Mouse (Mus musculus) cerebellum, postnatal 10 days (tissue): ENCODE data around the gene Nhlrc2.
"Not testable (repeated sequence)": the region's sequence is repeated elsewhere in the genome, so short reads cannot be mapped to it uniquely, and the experiment has no call there.

Source experiments
- DNase-seq, 2 experiments: peaks; one replicate each; pipeline ENCODE4 v3.0.0; 2021; ENCODE audit warnings: mixed read lengths in 2 of 2

Nhlrc2 gene

DNA sequence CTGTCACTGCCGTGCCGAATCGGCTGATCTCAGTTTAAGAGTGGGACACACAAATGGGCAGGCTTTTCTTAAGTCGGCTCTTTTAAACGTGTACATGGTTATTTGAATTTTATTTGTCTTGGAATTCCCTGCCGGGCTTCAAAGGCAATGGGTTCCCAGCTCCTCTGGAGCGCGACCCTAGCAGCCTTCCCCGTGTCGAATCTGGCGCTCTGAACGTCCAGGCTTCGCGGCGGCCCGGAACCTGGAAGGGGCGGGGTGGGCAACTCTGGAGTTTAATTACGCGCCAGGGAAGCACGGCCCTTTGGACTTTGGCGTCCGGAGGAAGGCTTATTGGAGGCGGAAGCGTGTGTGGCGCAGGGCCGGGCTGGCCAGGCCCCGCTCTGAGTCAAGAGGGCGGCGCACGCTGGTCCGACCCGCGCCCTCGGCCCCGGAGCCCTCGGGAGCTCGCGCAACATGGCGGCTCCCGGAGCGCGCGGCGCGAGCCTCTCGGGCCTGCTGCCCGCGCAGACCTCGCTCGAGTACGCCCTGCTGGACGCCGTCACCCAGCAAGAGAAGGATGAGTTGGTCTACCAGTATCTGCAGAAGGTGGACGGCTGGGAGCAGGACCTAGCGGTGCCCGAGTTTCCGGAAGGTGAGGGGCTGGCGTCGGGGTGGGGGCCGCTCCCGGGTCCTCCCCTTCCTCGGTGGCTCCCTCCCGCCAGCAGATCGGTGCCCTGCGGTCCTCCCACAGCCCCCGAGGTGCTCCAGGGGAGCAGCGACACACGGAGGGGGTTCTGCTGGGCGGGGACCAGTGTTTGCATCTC lies at the start of gene Nhlrc2:
Gene Nhlrc2, plus strand, starts transcription at position 32 of the 803 bp plus-strand sequence.
- peak; percentile 87 to 88 for DNase-seq

DNA sequence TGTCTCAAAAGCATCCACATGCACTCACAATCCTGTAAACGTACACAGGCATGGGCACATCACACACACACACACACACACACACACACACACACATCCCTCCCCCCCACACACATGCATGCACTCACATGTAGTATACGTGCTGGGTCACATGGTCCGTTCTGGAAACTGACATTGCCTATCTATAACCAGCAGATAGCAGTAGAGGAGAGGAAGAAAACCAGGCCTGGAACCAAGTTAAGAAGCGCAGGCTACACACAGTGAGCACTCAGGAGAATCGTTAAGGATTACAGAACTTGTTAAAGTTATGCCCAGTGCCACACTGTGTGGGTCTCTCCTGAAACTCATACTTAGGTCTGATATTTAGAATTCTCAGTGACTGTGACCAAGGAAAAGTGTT lies 45.0 kb upstream of the Nhlrc2 start:
- not testable (repeated sequence) for DNase-seq

DNA sequence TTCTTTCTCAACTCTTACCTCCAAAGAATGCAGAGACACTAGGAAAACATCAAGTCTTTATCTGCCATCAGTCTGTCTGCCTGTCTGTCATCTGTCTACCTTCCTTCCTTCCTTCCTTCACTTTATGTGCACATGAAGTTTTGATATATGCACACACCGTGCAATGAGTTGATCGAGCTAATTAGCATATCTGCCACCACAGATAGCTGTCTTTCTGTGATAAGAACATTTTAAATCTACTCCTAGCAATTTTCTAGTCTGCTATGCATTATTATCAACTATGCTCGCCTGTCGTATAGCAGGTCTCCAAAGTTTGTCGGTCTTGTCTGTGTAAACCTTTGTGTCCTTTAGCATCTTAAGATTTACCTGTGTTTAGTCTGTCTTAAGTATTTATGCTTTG lies 44.5 kb upstream of the Nhlrc2 start:
- not testable (repeated sequence) for DNase-seq

DNA sequence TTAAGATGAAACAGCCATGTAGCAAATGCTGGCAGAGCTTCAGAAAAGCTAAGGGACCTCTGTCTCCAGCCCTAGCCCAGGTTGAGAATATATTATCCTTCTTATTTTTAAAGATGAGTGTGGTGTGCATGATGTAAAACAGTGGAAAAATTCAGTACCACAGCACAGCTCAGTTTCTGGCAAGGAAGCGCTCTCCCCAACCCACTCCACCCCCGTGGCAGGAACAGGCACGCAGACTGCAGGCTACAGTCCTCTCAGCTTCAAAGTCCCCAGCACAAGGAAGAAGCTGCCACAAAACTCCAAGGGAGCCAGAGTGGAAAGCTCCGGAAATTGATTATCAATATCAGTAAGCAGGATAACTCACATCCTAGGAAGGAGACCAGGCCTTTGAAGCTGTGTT lies 36.9 kb upstream of the Nhlrc2 start:
- DNase-seq, result not testable (repeated sequence)

DNA sequence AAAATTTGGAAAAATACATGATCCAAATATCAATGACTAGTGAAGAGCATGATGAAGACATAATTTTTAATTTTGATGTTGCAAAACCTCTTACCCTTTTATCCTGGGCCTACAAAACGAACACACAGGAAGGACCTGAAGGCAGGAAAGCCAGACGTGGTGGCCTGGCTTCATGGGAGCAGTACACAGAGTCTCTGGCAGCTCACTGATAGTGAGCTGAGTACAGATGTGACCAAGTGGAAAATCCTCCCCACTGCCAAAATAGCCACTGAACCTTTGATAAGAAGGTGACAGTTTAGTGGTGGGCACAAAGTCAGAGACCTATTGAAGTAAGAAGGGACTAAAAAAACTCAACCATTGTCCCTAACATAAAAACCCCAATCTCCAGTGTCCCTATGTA lies 34.5 kb upstream of the Nhlrc2 start:
- DNase-seq, result not testable (repeated sequence)

DNA sequence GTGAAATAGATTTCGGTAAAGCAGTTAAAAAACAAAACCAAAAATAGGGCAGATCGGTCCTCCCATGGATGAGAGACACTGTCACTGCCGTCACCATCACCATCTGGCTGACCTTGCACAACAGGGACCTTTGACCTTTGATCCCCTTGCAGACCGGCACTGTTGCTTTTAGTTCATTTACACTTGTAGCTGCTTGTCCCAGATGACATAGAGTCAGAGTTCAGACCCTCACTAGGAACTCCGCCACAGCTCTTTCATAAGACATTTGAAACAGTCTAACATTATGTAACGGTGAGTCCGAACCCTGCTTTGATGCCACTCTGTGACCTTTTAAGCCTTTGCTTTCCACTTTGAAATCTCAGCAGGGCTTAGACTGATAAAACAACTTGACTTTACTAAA lies 28.7 kb upstream of the Nhlrc2 start:
- not testable (repeated sequence) for DNase-seq

DNA sequence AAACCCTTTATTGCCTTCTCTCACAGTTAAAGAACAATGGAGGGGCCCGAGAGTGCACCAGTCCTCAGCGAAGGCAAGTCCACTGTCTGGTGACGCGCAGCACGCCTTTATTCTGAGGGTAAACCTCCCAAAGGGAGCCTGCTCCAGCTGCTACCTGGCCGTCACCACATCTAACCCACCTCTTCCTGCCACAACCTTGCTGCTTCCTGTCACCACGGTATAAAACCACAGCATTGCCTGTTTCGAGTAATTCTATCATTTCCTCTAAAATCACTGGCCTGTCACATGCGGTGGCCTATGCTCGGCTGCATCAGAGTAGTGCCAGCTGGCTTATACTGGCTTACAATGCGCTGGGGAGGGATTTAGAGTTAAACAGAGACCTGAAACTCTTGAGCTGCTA lies 17.5 kb upstream of the Nhlrc2 start:
- not testable (repeated sequence) for DNase-seq

DNA sequence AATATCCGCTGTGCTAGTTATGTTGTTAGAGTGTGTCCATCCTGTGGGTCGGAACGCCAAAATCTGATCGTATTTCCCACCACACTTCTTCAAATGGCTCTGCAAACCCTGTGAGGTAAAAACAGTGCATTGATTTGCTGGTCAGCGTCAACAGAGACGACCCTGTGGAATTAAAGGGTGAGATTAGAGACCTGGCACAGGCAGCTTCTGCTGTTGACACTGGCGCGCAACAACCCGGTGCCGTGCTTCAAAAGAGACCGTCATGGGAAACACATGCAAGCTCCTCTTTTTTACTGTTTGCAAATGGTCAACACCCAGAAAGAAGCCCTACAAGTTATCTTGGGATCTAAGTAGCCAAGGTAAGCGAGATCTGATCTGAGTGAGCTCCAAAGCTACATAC lies 16.8 kb upstream of the Nhlrc2 start:
- no peak for DNase-seq

DNA sequence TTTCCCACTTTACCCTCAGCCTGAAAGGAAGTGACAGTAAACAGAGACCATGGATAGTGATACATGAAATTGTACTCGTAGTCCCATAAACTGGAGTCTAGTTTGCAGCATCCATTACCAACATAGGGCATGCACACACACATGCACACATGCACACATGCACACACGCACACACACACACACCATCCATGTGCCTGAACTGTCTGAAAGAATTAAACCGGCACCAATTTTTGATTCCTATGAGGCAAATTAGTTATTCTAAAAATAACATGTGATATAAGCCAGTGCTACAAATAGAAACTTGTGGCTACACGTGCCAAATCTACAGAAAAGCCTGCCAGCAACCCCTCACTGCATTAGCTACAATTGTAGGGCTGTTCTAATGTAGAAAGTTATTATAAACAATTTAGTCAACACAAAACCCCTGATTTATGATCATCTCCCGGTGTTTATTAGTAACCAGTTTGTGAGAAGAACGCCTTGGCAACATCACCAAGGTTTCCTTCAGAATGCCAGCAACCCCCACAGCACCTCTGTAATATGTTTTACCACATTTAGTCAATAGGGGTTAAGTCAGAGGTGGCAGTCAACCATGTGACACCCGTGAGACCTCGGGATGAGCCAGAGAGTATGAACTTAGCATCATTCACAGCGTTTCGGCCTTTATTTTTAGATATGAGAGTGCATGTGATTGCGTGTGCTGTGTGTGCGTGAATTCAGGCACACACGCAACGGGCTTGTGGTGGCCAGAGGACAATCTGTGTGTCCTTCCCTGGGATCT lies 14.6 kb upstream of the Nhlrc2 start:
- no peak for DNase-seq

DNA sequence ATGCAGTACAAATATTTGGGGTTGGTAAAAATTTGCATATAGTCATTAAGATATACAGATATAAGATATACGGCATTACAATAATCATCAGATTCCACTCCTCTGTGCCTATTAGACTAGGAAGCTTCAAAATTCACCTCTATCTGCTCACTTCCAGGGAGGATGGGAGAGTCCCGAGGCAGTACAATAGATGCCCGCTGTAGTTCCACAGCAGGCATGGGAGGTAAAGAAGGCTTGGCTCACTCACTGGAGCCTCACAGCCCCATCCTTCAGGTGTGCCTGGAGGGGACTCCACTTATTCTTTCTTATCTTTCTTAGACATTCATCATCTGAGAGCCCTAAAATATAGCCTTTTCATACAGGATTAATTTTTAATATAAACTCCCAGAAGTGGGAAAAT lies 13.7 kb upstream of the Nhlrc2 start:
- no peak for DNase-seq

DNA sequence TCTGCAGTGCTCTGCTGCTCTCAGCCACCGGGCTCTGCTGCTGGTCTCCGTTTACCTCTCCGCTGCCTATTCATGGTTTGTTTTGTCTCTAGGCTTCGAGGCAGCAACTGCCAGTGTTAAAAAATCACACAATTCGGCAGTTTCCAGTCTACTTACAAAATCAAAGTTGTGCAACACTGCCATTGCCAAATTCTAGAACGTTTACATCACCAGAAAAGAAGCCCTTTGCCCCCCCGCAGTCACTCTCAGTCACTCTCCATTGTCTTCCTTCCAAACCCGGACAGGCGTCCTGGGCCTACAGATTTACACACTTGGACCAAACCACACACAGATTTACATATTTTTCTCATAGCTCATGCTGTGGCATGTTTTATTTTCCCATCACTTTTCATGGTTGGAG lies 13.0 kb upstream of the Nhlrc2 start:
- no peak for DNase-seq

DNA sequence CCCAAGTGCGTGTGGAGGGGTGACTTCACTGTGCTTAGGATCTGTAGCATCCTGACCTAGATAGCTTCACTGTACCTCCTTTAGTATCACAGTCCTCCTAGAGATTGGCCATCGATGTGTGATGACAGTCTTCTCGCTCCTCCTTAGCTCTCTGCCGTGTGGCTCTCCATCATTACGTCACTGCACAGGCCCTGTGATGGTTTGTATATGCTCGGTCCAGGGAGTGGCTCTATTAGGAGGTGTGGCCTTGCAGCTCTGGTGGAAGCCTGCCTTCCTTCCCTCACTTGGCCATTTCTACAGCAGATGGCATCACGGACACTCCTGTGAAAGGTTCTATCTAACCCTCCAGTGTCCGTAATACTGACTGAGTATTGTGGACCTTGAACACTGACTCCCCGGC lies 12.3 kb upstream of the Nhlrc2 start:
- DNase-seq, result no peak

DNA sequence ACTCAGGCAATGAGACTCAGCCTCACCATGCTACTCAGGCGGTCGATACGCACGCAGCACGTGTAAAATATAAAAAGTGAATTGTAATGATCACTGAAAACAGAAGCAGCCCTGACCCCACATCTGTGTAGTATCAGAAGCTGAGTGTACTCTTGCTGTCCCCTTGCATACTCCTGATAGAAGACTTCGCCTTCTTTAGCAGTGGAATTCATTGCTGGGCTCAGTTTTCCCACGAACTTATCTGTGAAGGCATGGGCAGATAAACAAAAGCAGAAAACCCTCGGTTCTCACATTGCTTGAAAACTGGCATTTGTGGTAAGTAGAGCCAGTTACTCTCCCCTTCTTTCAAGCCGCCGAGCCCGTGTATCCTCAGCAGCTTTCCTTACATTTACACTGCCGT lies 4.7 kb upstream of the Nhlrc2 start:
- no peak for DNase-seq

DNA sequence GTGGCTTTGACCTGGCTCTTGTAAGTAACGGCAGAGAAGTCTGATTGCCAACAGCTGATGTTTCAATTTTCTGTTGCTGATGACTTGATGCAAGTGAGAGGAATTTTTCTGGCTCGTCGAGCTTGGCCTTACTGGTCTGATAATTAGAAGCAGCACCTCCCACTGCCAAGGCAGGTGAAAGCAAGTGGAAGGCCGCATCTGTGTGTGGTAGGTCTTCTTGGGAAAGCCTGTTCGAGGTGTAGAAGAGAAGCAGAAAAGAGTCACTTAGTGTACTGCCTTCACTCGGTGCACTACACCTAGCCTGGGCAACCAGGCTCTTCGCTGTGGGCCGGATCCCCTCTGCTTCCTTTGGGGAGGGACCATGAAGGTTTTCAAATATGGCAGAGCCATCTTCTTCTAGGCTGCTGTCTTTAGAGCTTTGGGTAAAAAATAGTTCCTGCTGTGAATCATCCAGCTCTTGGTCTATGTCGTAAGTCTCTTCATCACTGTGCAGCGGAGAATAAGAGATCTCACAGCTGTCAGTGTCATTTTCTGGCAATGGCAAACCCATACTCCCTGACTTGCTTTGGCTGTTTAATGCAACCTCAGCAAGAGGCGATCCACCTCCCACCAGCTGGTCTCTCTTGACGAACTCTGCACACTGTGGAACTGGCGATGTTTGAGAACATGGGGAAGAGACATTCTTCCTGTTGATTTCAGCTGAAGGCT lies 3.2 kb upstream of the Nhlrc2 start:
- DNase-seq, result no peak

DNA sequence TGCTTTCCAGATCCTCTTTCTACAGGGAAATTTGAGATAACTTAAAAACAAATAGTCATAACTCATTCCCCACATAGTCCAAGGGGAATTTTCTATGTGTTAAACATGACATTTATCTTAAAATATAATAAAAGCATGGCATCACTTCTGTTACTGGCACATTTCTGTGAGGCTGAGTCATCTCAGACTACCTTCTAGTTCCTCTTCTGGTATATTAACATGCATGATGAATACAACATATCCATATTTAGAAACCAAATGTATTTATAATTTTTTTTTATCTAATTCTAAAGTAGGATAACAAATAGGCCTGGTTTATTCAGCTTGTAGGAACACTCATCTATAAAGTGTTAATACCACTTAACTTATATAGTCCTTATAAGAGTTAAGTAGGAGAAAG lies 2.0 kb upstream of the Nhlrc2 start:
- no peak for DNase-seq

DNA sequence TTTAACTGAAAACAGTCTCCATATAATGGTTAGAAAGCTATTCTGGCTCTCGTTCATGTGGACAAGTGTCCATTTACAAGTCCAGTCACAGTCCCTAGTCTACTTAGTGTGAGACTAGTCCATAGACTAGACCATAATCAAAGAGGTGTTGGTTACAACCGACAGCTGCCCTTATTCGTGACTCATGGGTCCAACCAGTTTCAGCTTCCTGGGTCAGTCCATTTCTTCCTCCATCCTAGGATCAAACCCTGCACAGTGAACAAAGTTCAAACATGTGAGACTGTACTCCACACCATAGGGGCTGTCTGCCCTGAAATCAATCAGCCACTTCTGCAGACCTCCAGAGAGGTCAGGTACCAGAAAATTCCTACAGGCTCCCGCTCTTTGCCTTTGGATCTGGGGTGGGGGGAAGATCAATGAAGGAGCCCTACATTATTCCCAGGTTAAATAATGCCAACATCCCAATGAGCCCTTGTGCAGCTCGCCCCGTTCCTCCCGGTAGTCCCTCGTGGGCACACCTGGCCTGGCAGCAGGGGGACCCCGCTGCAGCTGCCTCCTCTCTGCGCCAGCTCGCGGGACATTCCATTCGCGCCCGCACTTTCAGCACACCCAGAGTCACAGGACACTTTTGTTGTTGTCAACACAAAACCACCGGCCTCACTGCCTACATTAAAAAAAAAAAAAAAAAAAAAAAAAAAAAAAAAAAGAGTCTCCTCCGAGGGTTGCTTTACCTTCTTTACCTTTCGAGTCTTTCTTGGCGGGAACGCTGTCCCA lies 418 bp upstream of the Nhlrc2 start, which contains the start of gene Dclre1a:
Gene Dclre1a, minus strand, starts transcription at position 767 of the 774 bp plus-strand sequence.
- peak; percentile 80 for DNase-seq

DNA sequence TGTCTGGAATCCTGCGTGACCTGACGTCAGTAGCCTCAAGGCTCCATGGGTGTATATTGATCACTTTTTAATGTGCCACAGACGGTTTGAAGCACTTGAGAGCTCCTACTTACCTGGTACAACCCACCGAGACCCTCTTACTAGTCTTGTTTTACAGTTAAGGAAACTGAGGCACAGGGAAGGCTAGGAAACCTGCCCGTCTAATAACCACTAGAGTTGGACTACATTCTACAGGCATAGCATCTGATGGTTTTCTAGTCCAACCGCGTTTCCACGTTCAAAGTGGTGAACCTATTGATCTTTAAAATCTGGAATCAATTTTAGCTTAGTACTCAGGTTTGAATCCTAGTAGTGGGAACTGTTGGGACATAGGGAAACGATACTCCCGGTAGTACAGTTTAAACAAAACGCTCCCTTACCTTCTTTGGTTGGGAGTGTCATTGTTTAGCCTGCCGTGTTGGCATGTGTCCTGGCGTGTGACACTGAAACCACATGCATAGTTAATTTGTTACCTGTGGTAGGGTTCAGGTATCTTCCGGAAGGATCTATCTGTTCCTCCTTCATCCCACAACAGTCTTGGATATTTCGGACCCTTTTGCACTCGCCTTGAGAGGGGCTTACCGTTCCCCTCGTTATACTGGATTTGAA lies 1.1 kb downstream of the Nhlrc2 start:
- DNase-seq, result peak in 1 of 2 experiments; percentile 23

DNA sequence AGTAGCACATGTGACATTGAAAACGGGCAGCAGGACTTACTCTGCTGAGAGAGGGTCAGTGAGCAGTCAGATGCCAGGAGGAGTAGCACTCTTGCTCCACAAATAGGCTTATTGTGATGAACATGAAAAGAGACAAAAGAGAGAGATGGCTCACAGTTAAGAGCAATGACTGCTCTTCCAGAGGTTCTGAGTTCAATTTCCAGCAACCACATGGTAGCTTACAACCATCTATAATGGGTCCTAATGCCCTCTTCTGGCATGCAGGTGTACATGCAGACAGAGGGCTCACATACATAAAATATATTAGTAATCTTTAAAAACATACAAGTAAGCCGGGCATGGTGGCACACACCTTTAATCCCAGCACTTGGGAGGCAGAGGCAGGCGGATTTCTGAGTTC lies 5.1 kb downstream of the Nhlrc2 start:
- DNase-seq, result no peak

DNA sequence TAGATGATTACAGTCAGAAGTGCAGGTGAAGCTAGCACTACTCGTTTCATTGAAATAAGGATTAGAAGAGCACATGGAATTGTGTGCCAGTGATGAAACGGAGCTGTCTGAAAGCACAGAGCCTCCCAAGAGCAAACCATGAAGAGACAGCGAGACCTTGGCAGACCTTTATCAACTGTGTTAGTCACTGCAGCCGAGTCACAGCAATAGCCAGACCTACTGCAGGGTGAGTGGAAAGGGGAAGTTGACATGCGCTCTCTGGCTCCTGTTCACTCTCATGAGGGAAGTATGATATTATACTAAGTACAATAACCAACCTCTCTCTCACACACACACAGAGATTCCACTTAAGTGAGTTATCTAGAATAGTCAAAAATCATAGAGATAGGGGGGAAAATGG lies 7.9 kb downstream of the Nhlrc2 start:
- no peak for DNase-seq

DNA sequence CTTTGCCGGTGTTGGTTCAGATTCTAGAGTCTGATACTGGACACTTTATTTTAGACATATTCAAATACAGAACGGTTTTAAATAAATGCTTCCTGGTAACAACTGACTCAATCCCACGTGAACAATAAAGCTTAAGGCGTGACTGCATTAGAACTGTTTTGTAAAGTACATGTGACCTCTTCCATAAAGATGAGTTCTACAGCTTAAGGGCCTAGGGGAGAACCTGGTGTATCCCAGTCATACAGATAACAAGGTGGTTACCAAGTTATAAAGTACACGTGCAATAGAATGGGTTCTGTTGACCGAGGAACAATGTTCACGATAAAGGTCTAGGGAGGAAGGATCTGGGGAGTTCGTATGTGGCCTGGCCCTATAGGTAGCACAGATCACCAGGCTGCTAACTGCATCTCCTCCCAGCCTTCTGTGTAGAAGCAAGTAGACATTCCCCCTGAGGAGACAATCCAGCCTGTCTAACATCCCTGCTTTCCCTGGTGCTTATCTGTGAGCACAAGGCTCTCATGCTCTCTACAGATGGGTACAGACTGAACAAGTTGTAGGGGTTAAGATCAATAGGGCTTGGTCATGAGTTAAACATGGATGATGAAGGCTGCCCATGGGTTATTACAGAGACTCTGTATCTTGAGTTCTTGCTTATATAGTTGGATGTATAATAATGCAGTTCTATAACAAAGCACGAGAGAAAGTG lies 14.5 kb downstream of the Nhlrc2 start:
- DNase-seq, result no peak

DNA sequence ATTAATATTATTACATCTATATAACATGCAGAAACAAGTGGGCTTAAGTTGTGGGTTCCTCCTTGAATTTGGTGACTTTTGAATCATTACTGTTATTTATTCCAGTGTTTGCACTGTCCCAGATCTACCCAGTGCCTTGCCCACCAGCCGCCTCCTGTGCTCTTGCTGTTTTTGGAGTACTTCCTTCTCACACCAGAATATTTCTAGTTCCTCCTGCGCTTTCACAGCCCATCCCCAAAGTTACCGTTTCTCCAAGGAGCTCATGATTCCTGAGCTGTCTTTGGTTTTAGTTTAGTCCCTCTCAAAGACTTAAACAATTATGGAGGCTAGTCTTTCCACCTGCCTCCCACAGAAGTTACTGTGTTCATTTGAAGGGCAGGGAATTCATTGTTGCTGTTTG lies 15.4 kb downstream of the Nhlrc2 start:
- no peak for DNase-seq
